Comparison of ENCODE assay signal across 11 mouse cellular contexts in genomic region chr6:67451330-67451729, GRCm38 (mm10). TPM values are rescaled to one million over a fixed set of nuclear protein-coding genes. Genes with fewer than 3 reads are reported as not detected.
DNase-seq lines count a peak whose midpoint lies in the region; ATAC-seq and TF ChIP-seq lines count a peak whose summit lies in the region.
"Had no signal": no experiment of that assay in that cellular context is flagged by ENCODE, and none has a peak within 500 bp of the region (broad histone marks: within the 10 kb centered on the region; RNA-seq: fewer than 3 reads in every experiment).

No protein-coding gene starts in this region.

- H3K27ac ChIP-seq in kidney, embryonic 14.5 days (ENCODE audit: low read depth, low read length), result no peak overlapping the region
- no peak overlapping the region for H3K27ac ChIP-seq in hindbrain, postnatal 0 days
- H3K27ac ChIP-seq: embryonic facial prominence, embryonic 12.5 days; neural tube, embryonic 12.5 days had no signal

- H3K27me3 ChIP-seq in kidney, embryonic 14.5 days (ENCODE audit: control insufficient read depth, insufficient read depth, low read length), result no peaks in the 10 kb centered on the region
- H3K27me3 ChIP-seq in hindbrain, postnatal 0 days (ENCODE audit: insufficient read depth, low read length), result no peaks in the 10 kb centered on the region
- H3K27me3 ChIP-seq: embryonic facial prominence, embryonic 12.5 days; neural tube, embryonic 12.5 days had no signal

- 61% methylated on average over 5 of the region's 5 CpGs for WGBS in kidney, embryonic 14.5 days
- WGBS in hindbrain, postnatal 0 days, result 42% methylated on average over 5 of the region's 5 CpGs

- peak; percentile 54 for TF ChIP-seq CTCF in hindbrain, postnatal 0 days (IDR thresholded peaks at IDR 0.05; ENCODE audit: low read depth)

- H3K36me3 ChIP-seq in kidney, embryonic 14.5 days (ENCODE audit: control insufficient read depth, insufficient read depth, low read length), result no peaks in the 10 kb centered on the region
- H3K36me3 ChIP-seq in hindbrain, postnatal 0 days (ENCODE audit: insufficient read depth, low read length), result no peaks in the 10 kb centered on the region
- H3K36me3 ChIP-seq: embryonic facial prominence, embryonic 12.5 days; neural tube, embryonic 12.5 days had no signal

- no peak overlapping the region for H3K4me2 ChIP-seq in kidney, embryonic 14.5 days (replicated peaks; ENCODE audit: low read depth, low read length)
- H3K4me2 ChIP-seq in hindbrain, postnatal 0 days (ENCODE audit: low read depth, low read length), result no peak overlapping the region
- H3K4me2 ChIP-seq: embryonic facial prominence, embryonic 12.5 days; neural tube, embryonic 12.5 days had no signal

- no peak for ATAC-seq in CD4-positive, CD25-positive, alpha-beta regulatory T cell, adult 4 months
- no peak for ATAC-seq in kidney, embryonic 14.5 days (ENCODE audit: low FRiP score, low TSS enrichment)
- ATAC-seq in hindbrain, postnatal 0 days, result no peak; the same call in 1 of the 2 replicates
- ATAC-seq in erythroblast, adult 5-6 weeks (replicated peaks; ENCODE audit: low FRiP score, poor library complexity, severe bottlenecking), result no peak

- no peak overlapping the region for H3K4me3 ChIP-seq in kidney, embryonic 14.5 days (ENCODE audit: low read length)
- no peak overlapping the region for H3K4me3 ChIP-seq in hindbrain, postnatal 0 days (ENCODE audit: low read length)
- H3K4me3 ChIP-seq: embryonic facial prominence, embryonic 12.5 days; neural tube, embryonic 12.5 days had no signal

- no peaks in the 10 kb centered on the region for H3K4me1 ChIP-seq in kidney, embryonic 14.5 days (ENCODE audit: control insufficient read depth, insufficient read depth, low read length)
- no peaks in the 10 kb centered on the region for H3K4me1 ChIP-seq in hindbrain, postnatal 0 days (ENCODE audit: insufficient read depth, low read length)
- H3K4me1 ChIP-seq: embryonic facial prominence, embryonic 12.5 days; neural tube, embryonic 12.5 days had no signal

- no peak overlapping the region for H3K9ac ChIP-seq in kidney, embryonic 14.5 days (ENCODE audit: low read depth, low read length)
- H3K9ac ChIP-seq in hindbrain, postnatal 0 days (replicated peaks; ENCODE audit: low read length), result no peak overlapping the region
- H3K9ac ChIP-seq: embryonic facial prominence, embryonic 12.5 days; neural tube, embryonic 12.5 days had no signal

- no peaks in the 10 kb centered on the region for H3K9me3 ChIP-seq in kidney, embryonic 14.5 days (ENCODE audit: control insufficient read depth, low read length)
- H3K9me3 ChIP-seq in hindbrain, postnatal 0 days (ENCODE audit: low read length), result no peaks in the 10 kb centered on the region
- H3K9me3 ChIP-seq: embryonic facial prominence, embryonic 12.5 days; neural tube, embryonic 12.5 days had no signal

- peak; percentile 40 for DNase-seq in CD4-positive, CD25-positive, alpha-beta regulatory T cell, adult 2 months (ENCODE audit: low read depth, low spot score)
- DNase-seq in kidney, adult 9 months, result peak; percentile 35
- peak; percentile 80 for DNase-seq in 3T3-L1 (ENCODE audit: low read depth, low spot score)
- DNase-seq in hindbrain, postnatal 0 days (ENCODE audit: low spot score), result peak; percentile 78
- DNase-seq in right cerebral cortex, postnatal 4 days, result peak; percentile 53

RNA-seq across cellular contexts. Expression of gene Il23r, which starts 40.3 kb away (rescaled TPM):
- polyA plus RNA-seq in CD4-positive, CD25-positive, alpha-beta regulatory T cell, adult 4 months (2017; shearing (Covaris generic)), result 1 to 10 TPM in 1 of 2 experiments, under 1 TPM in 1; 0.32 to 1.4 TPM
- polyA plus RNA-seq in kidney, embryonic 14.5 days (2014; fragmentation: Nextera tagmentation; extraction: Ambion mirVana), result not detected in 2 replicates
- total RNA-seq in hindbrain, postnatal 0 days (2014; rRNA removed), result 0.07 and 0.16 TPM in 2 replicates
- polyA plus RNA-seq in hindbrain, postnatal 0 days (2015; fragmentation: Nextera tagmentation; extraction: Ambion mirVana), result 0.08 and 0.11 TPM in 2 replicates
- total RNA-seq in erythroblast, adult 5-6 weeks (2015; ENCODE audit: low replicate concordance), result not detected in 2 replicates
- total RNA-seq in erythroblast, adult 5-6 weeks (2017; ENCODE audit: low replicate concordance), result not detected in 2 replicates
- total RNA-seq: layer of hippocampus, adult 8-10 months had no signal
- polyA plus RNA-seq: embryonic facial prominence, embryonic 12.5 days; neural tube, embryonic 12.5 days had no signal
